Comparison of ENCODE assay signal across 34 mouse cellular contexts in genomic region chr14:59185514-59185913, GRCm38 (mm10). TPM values are rescaled to one million over a fixed set of nuclear protein-coding genes. Genes with fewer than 3 reads are reported as not detected.
"Had no signal": no experiment of that assay in that cellular context is flagged by ENCODE, and none has a peak within 500 bp of the region (broad histone marks: within the 10 kb centered on the region; RNA-seq: fewer than 3 reads in every experiment).

No protein-coding gene starts in this region.

- DNase-seq: kidney, adult 2 months; kidney, postnatal 10 days; kidney, postnatal 36 days; layer of hippocampus, postnatal 36 days; left cerebral cortex, postnatal 4 days; lung, adult 2 months; lung, postnatal 14 days; lung, postnatal 4 days; retina, postnatal 1 day; right cerebral cortex, postnatal 25 days; spleen, adult 18-20 months; thymus, adult 2 months; thymus, postnatal 25 days had no signal

- H3K4me2 ChIP-seq: kidney, embryonic 15.5 days; limb, embryonic 12.5 days; limb, embryonic 15.5 days; liver, embryonic 12.5 days; liver, embryonic 15.5 days; midbrain, embryonic 13.5 days; neural tube, embryonic 13.5 days had no signal

- H3K27ac ChIP-seq: kidney, embryonic 15.5 days; left cerebral cortex, adult 2 months; limb, embryonic 12.5 days; limb, embryonic 15.5 days; liver, embryonic 12.5 days; liver, embryonic 15.5 days; midbrain, embryonic 10.5 days; midbrain, embryonic 13.5 days; neural tube, embryonic 13.5 days; stomach, postnatal 0 days had no signal

- H3K27me3 ChIP-seq: kidney, embryonic 15.5 days; limb, embryonic 12.5 days; limb, embryonic 15.5 days; liver, embryonic 12.5 days; liver, embryonic 15.5 days; midbrain, embryonic 13.5 days; neural tube, embryonic 13.5 days had no signal

- H3K4me1 ChIP-seq: kidney, embryonic 15.5 days; limb, embryonic 12.5 days; limb, embryonic 15.5 days; liver, embryonic 12.5 days; liver, embryonic 15.5 days; midbrain, embryonic 10.5 days; midbrain, embryonic 13.5 days; neural tube, embryonic 13.5 days had no signal

- H3K9ac ChIP-seq: kidney, embryonic 15.5 days; limb, embryonic 12.5 days; limb, embryonic 15.5 days; liver, embryonic 12.5 days; liver, embryonic 15.5 days; midbrain, embryonic 13.5 days; neural tube, embryonic 13.5 days had no signal

- ATAC-seq: intestine, postnatal 0 days; liver, embryonic 12.5 days; midbrain, embryonic 13.5 days; midbrain, embryonic 16.5 days had no signal

- H3K4me3 ChIP-seq: kidney, embryonic 15.5 days; left cerebral cortex, adult 2 months; limb, embryonic 12.5 days; limb, embryonic 15.5 days; liver, embryonic 12.5 days; liver, embryonic 15.5 days; midbrain, embryonic 10.5 days; midbrain, embryonic 13.5 days; myocyte; neural tube, embryonic 13.5 days had no signal

- H3K9me3 ChIP-seq: kidney, embryonic 15.5 days; limb, embryonic 12.5 days; limb, embryonic 15.5 days; liver, embryonic 12.5 days; liver, embryonic 15.5 days; midbrain, embryonic 10.5 days; midbrain, embryonic 13.5 days; neural tube, embryonic 13.5 days had no signal

- H3K36me3 ChIP-seq: kidney, embryonic 15.5 days; limb, embryonic 12.5 days; limb, embryonic 15.5 days; liver, embryonic 12.5 days; liver, embryonic 15.5 days; midbrain, embryonic 10.5 days; midbrain, embryonic 13.5 days; neural tube, embryonic 13.5 days had no signal

RNA-seq across cellular contexts. Expression of gene Gm5142, which starts 7.0 kb away (rescaled TPM):
- total RNA-seq: layer of hippocampus, adult 8-10 months; layer of hippocampus, postnatal 10 days; layer of hippocampus, postnatal 36 days; left cerebral cortex, adult 2 months; left cerebral cortex, postnatal 14 days; left cerebral cortex, postnatal 4 days; megakaryocyte progenitor cell, adult 5-6 weeks; monocyte, adult 5-6 weeks; neutrophil, adult 5-6 weeks had no signal
- polyA plus RNA-seq: intestine, postnatal 0 days; kidney, embryonic 15.5 days; limb, embryonic 12.5 days; limb, embryonic 15.5 days; liver, embryonic 12.5 days; liver, embryonic 15.5 days; lung, adult 2 months; lung, embryonic 16.5 days; midbrain, embryonic 10.5 days; midbrain, embryonic 13.5 days; midbrain, embryonic 16.5 days; myocyte; neural tube, embryonic 13.5 days; stomach, embryonic 14.5 days; stomach, postnatal 0 days; thymus, adult 2 months had no signal

RNA-seq across cellular contexts. Expression of gene 1700129C05Rik, which starts 42.8 kb away (rescaled TPM):
- total RNA-seq: layer of hippocampus, adult 8-10 months; layer of hippocampus, postnatal 10 days; layer of hippocampus, postnatal 36 days; left cerebral cortex, adult 2 months; left cerebral cortex, postnatal 14 days; left cerebral cortex, postnatal 4 days; megakaryocyte progenitor cell, adult 5-6 weeks; monocyte, adult 5-6 weeks; neutrophil, adult 5-6 weeks had no signal
- polyA plus RNA-seq: intestine, postnatal 0 days; kidney, adult 2 months; kidney, embryonic 15.5 days; limb, embryonic 12.5 days; limb, embryonic 15.5 days; liver, embryonic 12.5 days; liver, embryonic 15.5 days; lung, adult 2 months; lung, embryonic 16.5 days; midbrain, embryonic 10.5 days; midbrain, embryonic 13.5 days; midbrain, embryonic 16.5 days; myocyte; neural tube, embryonic 13.5 days; stomach, embryonic 14.5 days; stomach, postnatal 0 days; thymus, adult 2 months had no signal
